Mouse (Mus musculus) MEL (cell line): ENCODE measurements around the gene Olfr1240.

ENCODE experiments used
- CHD2 ChIP-seq: IDR thresholded peaks from 2 replicates; pipeline ENCODE4 v1.6.1; 2011; ENCODE audit warnings: low read length, improper control_type of control experiment
- CTCF ChIP-seq, 3 experiments: IDR thresholded peaks in 2 of 3; conservative IDR thresholded peaks in 1 of 3; 2 replicates each; pipeline ENCODE4 v1.5.1; 2011 to 2012; ENCODE audit warnings: low read length in 3 of 3, low read depth in 2 of 3, mild to moderate bottlenecking in 2 of 3, improper control_type of control experiment in 1 of 3, inconsistent platforms in 1 of 3, mixed read lengths in 1 of 3, moderate library complexity in 1 of 3; ENCODE audit not compliant: control insufficient read depth in 1 of 3, insufficient read depth in 1 of 3, poor library complexity in 1 of 3, severe bottlenecking in 1 of 3
- EP300 ChIP-seq, 2 experiments: IDR thresholded peaks; 2 replicates each; pipeline ENCODE4 v1.6.1; 2011; ENCODE audit warnings: improper control_type of control experiment in 2 of 2, low read length in 2 of 2, low read depth in 1 of 2, mild to moderate bottlenecking in 1 of 2
- GATA1 ChIP-seq: IDR thresholded peaks from 2 replicates; pipeline ENCODE4 v1.6.1; 2011; ENCODE audit warnings: low read depth, low read length, improper control_type of control experiment
- HCFC1 ChIP-seq: IDR thresholded peaks from 2 replicates; pipeline ENCODE4 v1.6.1; 2012; ENCODE audit warnings: low read depth, mild to moderate bottlenecking, inconsistent platforms, low read length, improper control_type of control experiment, moderate library complexity
- POLR2A ChIP-seq, 2 experiments: IDR thresholded peaks; 2 replicates each; pipeline ENCODE4 v1.6.1; 2011 to 2012; ENCODE audit warnings: low read length in 2 of 2, mild to moderate bottlenecking in 2 of 2, control low read depth in 1 of 2, improper control_type of control experiment in 1 of 2, low read depth in 1 of 2, moderate library complexity in 1 of 2; ENCODE audit not compliant: control insufficient read depth in 1 of 2, insufficient read depth in 1 of 2, poor library complexity in 1 of 2
- POLR2AphosphoS2 ChIP-seq: IDR thresholded peaks from 2 replicates; pipeline ENCODE4 v1.6.1; 2011; ENCODE audit warnings: low read length, improper control_type of control experiment
- RAD21 ChIP-seq: IDR thresholded peaks from 2 replicates; pipeline ENCODE4 v1.6.1; 2011; ENCODE audit warnings: mild to moderate bottlenecking, low read depth, low read length, improper control_type of control experiment
- ZNF384 ChIP-seq: IDR thresholded peaks from 2 replicates; pipeline ENCODE4 v1.6.1; 2012; ENCODE audit warnings: low read depth, mild to moderate bottlenecking, inconsistent platforms, low read length, improper control_type of control experiment

- TF ChIP-seq POLR2A (IDR thresholded peaks at IDR 0.05; ENCODE audit: control insufficient read depth in 1 of 2, insufficient read depth in 1 of 2, low read depth in 1 of 2, low read length in 2 of 2, poor library complexity in 1 of 2) (no peak), ZNF384 (no peak), CHD2 (no peak), EP300 (IDR thresholded peaks at IDR 0.05; ENCODE audit: low read depth in 1 of 2, low read length in 2 of 2) (no peak), CTCF (IDR thresholded peaks at IDR 0.05 in 2 of 3, conservative IDR thresholded peaks at IDR 0.05 in 1 of 3; ENCODE audit: control insufficient read depth in 1 of 3, insufficient read depth in 1 of 3, low read depth in 2 of 3, low read length in 3 of 3, poor library complexity in 1 of 3, severe bottlenecking in 1 of 3) (no peak), POLR2AphosphoS2 (no peak), RAD21 (no peak), HCFC1 (no peak), GATA1 (no peak)
Observed at GRCm38 (mm10) chr2:89400882-89401281, 41.9 kb downstream of the Olfr1240 start.
